Mouse (Mus musculus) macrophage (primary cell): ENCODE data around the gene Enam. TPM values are rescaled to one million over a fixed set of nuclear protein-coding genes. Genes with fewer than 3 reads are reported as not detected.
"Not testable (repeated sequence)": the region's sequence is repeated elsewhere in the genome, so short reads cannot be mapped to it uniquely, and the experiment has no call there.

Experiments used
- H3K27ac ChIP-seq: fragments of 350-480 bp; formaldehyde crosslinking; 2 replicates; pipeline ENCODE4 v1.9.0; 2021
- H3K36me3 ChIP-seq: fragments of 350-480 bp; formaldehyde crosslinking; 2 replicates; pipeline ENCODE4 v1.9.0; 2021; ENCODE audit errors: inconsistent target
- H3K4me3 ChIP-seq: fragments of 350-480 bp; formaldehyde crosslinking; 2 replicates; pipeline ENCODE4 v1.9.0; 2021; ENCODE audit errors: inconsistent target
- H3K79me2 ChIP-seq: fragments of 350-480 bp; formaldehyde crosslinking; 2 replicates; pipeline ENCODE4 v1.9.0; 2021; ENCODE audit errors: inconsistent target
- WGBS: methylation state at CpG from one replicate; pipeline ENCODE4 v1.1.7; 2026; ENCODE audit warnings: inconsistent platforms; ENCODE audit not compliant: missing documents; 5-methylcytosine and 5-hydroxymethylcytosine counted together
- polyA plus RNA-seq: library from polyadenylated mRNA; stranded (reverse); fragments of 250-400 nt; gene quantifications from 3 replicates; pipeline ENCODE4 v1.2.4, GENCODE M21; 2018; ENCODE audit warnings: inconsistent platforms

Gene Enam
- polyA plus RNA-seq, 1 experiment from 2014 or later, result not detected

DNA sequence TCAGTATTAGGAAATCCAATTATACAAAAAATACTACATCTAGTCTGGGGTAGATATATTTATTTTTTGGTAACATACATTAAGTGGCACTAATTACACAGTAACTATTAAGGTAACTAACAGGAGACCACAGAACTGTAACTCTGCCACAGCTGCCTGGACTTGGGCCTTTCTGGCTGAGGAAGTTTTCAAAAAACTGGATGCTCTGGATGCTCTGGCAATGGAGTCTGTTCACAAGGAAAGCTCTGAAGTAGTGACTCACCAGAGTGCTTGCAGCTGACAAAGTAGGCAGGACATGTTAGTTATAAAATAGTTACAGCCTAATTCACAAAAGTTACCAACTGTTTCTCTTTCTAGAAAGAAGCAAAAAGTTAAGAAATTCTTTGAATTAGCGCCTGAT lies 56.6 kb downstream of the Enam start:
- H3K79me2 ChIP-seq, H3K27ac ChIP-seq, H3K36me3 ChIP-seq, H3K4me3 ChIP-seq: not testable (repeated sequence)
- WGBS, result 91% methylated on average over 1 of the region's 1 CpGs

DNA sequence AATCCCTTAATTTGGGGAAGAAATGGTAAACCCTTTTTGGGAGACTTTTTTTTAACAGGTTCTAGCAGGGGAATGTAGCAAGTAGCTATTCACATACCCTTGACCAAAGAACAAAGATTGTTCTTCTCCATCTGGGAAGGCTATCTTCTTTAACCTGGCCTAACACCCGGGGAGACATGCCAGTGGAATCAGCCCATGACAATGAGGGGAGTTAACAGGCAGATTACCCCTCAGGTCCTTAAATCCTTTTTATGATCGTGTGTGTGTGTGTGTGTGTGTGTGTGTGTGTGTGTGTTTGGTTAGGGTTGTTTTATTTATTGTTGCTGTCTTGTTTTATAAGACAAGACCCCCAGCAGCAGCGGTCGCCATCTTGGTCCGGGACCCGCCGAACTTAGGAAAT lies 57.8 kb downstream of the Enam start:
- 95% methylated on average over 2 of the region's 7 CpGs for whole genome bisulfite sequencing
- no peaks in the 10 kb centered on the region for H3K79me2 ChIP-seq
- H3K36me3 ChIP-seq, result no peaks in the 10 kb centered on the region

GRCm38 (mm10) chr5:88553271-88554085 lies 65.7 kb downstream of the Enam start:
- Histone ChIP-seq H3K36me3 (no peaks in the 10 kb centered on the region), H3K4me3 (peak overlapping the region; percentile 76), H3K79me2 (peaks cover 38% of the 10 kb centered on the region), H3K27ac (peak overlapping the region; percentile 99)
- 0% methylated on average over 25 of the region's 29 CpGs for WGBS

More for the DNA sequence above, 57.8 kb downstream of the Enam start:
- no peak overlapping the region for H3K4me3 ChIP-seq
- no peak overlapping the region for H3K27ac ChIP-seq

DNA sequence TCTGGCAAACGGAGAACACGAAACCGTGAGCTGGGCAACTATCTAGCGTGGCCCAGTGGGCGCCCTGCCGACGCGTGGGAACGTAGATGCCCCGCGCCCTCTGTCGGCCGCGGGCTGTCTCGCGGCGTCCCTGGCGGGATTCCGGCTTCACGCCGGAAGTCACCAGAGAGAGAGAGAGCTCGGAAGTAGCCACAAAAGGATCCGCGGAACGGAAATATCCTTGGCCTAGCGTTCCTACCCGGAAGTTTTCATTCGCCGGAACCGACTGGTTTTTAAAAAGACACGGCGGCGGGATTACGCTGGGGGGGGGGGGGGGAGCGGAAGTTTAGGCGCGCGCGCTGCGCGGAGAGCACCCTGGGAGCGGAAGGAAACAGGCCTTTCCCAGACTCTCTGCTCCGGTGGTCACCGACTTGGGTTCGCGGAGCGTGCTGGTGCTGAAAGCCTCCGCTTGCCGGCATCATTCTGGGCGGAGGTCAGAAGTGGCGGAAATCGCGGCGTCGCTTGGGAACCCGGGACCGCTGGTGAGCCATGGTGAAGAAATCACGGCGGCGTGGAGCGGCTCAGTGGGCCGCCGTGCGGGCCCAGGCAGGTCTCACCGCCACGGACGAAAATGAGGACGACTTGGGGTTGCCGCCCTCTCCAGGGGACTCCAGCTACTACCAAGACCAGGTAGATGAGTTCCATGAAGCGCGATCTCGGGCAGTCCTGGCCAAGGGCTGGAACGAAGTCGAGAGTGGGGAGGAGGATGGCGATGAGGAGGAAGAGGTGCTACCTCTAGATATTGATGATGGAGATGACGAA lies 66.5 kb downstream of the Enam start, which contains the start of gene Utp3:
TSS of gene Utp3 (plus strand) at position 377 of the 801 bp plus-strand sequence.
- H3K4me3 ChIP-seq, result peak within 1 kb of the TSS; percentile 94
- peaks cover 38% of the 10 kb centered on the region for H3K79me2 ChIP-seq
- H3K27ac ChIP-seq, result peak within 1 kb of the TSS; percentile 99
- H3K36me3 ChIP-seq, result no peaks in the 10 kb centered on the region
- 1% methylated on average over 62 of the region's 76 CpGs for WGBS

Other genes starting within 250 kb of the Enam start
- not detected in 3 replicates for gene Gm7714, start 219.1 kb upstream of the Enam start, polyA plus RNA-seq
- not detected in 3 replicates for gene Prol1, start 170.7 kb upstream of the Enam start, polyA plus RNA-seq
- gene Amtn, start 111.9 kb upstream of the Enam start, polyA plus RNA-seq, result not detected in 3 replicates
- gene Ambn, start 32.0 kb upstream of the Enam start, polyA plus RNA-seq, result not detected in 3 replicates
- gene Jchain, start 39.9 kb downstream of the Enam start, polyA plus RNA-seq, result 0.27 to 1.2 TPM (median 0.77 TPM) in 3 replicates
- 69.2 to 155 TPM (median 75.8 TPM) in 3 replicates for gene Utp3, start 66.5 kb downstream of the Enam start, polyA plus RNA-seq
- 44.6 to 92.2 TPM (median 86.4 TPM) in 3 replicates for gene Rufy3, start 77.1 kb downstream of the Enam start, polyA plus RNA-seq
- 46.1 to 114 TPM (median 64.2 TPM) in 3 replicates for gene Grsf1, start 188.2 kb downstream of the Enam start, polyA plus RNA-seq
- 8.3 to 13.9 TPM (median 13.6 TPM) in 3 replicates for gene Mob1b, start 232.9 kb downstream of the Enam start, polyA plus RNA-seq